Mouse (Mus musculus) v-Abl transformed pro-B cells (cell line): Measurements from ENCODE around the gene Polr3b.

Source experiments
- in situ Hi-C, 2 experiments: fragments of 400-800 bp; cut with MboI; formaldehyde crosslinking; loops; one replicate each; pipeline ENCODE4 v1.15.1; 2025; ENCODE audit not compliant: unreplicated experiment in 2 of 2

The Polr3b gene

DNA sequence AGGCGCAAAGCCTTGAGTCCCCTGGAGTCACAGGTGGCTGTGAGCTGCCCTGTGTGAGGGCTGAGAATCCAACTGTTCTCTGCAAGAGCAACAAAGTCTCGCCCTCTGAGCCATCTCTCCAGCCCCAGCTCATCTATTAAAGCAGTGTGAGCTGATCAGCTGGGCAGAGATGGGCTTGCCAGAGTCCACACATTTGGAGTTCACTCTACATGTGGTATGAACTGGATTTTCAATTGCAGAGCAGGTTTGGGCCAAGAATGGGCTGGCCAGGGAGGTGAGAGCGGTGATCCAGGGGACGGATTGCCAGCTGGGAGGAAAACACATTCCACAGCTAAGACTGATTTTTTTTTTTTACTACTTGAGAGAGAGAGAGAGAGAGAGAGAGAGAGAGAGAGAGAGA, 34.5 kb downstream of the Polr3b start:
- in situ Hi-C loops: no loop called here

DNA sequence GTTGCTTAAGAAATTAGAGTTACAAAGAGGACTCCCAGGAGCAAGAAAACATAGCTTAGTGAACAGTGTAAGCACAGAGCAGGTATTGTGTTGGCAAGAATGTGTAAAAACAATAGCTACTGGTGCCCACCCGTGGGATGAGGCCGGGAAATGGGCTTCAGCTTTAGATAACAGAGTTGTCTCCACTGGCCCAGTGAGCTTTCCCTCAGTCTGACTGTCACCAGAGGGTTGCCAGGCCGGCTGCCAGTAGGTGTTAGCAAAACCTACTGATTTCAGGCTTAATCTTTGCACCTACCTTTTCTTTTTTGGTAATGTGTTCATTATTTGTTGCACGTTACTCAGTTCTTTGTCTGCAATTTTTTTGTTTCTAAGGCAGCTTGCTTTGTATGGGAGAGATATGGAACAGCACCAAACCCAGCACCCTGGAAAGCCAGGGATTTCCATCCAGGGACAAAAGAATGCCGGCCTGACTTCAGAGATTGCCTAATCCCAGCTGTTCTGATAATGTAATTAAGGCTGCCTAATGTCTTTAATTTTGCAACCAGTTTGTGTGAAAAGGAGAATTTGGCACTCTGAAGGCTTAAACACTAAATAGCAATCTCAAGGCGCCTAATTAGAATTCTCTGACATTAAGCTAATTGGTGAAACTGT, 35.5 kb downstream of the Polr3b start:
- in situ Hi-C loops: no loop called here

DNA sequence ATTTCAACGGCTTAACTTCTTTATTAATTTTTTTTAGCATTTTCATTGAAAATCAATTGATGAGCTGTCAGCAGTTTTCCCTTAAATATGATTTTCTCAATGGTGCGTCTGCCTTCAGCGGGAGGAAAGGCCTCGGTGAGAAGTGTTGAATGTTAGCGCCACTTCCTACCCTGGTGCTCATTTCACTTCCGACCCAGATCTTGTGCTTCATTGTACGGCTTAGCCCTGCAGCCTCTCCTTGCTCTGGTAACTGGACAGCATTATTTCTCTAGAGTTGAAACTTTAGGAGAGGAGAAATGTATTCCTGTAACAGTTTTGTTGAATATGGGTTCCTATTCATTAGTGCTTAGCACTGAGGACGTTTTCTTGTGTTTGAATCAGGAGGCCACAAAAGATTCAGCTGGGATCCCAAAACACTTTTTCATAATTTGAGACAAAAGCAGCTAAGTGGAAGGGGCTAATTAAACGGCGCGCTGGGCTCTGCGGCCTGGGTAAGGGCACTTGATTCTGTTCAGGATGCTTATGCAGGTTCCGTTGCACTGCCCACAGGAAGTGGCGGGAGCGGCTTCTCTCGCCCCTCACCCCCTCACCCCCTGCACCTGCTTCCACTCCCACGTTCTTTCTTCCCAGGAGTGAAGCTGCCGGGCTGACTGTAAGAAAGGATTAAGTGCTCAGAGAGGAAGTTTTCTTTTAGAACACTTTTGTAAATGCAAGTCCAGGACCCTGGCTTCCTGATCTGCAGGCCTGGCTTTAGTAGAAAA, 36.2 kb downstream of the Polr3b start:
- in situ Hi-C loops: no loop called here

DNA sequence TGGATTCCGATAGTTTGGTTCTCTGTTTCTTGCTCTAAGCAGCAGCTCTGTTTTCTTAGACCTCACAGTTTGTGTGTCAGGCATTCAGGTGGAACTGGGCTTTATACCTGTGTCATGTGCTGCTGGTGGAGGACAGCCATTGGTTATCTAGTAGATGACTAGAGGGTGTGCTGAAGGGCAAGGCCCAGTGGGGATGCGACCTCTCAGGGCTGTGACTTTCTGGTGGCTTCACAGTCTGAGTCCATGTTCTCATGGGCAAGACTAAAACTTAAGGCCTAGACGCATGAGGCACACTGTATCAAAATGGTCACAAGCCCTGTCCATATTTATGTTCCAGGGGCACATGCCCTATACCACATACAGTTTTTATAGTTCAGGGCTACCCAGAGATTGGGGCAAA, 37.2 kb downstream of the Polr3b start:
- in situ Hi-C loops: no loop called here

DNA sequence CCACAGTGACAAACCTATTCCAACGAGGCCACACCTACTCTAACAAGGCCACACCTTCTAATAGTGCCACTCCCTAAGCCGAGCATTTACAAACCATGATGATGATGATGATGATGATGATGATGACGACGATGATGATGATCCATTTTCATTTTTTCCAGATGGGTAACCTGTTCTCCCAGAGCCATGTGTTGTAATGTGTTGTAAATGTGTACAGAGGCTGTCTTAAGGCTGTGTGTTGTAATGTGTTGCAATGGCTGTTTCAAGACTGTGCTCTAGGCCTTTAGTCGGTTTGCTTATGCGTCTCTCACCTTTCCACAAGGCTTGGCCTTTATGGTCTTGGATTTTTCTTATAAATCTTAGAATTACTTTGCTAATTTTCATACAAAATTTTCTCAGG, 40.0 kb downstream of the Polr3b start:
- in situ Hi-C loops: no loop called here

DNA sequence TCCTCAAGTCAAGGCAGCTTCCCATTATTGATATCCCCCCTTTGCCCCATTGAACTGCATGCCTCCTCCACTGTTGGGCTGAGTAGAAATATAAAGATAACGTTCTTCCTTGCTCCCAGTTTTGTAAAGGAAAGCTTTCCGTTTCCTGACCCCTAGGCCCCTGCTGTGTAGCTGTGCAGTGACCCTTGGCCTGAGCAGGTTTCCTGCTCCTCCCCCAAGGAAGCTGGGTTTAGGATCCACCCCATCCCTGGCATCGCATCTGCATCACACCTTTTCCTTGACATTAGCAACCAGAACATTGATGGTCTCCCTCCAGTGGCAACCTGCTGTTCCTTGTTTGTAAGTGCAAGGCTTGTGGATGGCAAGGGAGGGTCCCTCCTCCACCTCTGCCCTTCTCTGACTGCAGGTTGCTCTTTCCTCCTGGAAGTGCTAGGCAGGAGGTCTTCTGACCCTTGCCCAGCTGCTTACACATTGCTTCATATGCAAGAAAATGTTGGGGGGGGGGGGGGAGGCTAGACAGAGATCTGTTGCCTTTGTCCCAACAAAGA, 43.7 kb downstream of the Polr3b start:
- in situ Hi-C loops: no loop called here

DNA sequence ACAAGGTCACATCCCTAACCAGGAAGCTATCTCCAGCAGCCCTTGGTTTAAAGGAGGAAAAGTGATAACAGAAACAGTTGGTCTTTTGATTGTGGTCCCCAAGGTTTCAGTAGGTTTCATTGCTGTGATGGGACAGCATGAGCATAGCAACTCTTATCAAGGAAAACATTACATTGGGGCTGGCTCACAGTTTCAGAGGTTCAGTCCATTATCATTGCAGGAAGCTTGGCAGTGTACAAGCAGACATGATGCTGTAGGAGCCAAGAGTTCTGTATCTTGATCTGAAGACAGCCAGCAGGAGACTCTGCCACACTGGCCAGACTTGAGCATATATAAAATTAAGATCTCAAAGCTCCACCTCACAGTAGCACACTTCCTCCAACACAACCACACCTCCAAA, 53.6 kb downstream of the Polr3b start:
- in situ Hi-C loops: no loop called here

DNA sequence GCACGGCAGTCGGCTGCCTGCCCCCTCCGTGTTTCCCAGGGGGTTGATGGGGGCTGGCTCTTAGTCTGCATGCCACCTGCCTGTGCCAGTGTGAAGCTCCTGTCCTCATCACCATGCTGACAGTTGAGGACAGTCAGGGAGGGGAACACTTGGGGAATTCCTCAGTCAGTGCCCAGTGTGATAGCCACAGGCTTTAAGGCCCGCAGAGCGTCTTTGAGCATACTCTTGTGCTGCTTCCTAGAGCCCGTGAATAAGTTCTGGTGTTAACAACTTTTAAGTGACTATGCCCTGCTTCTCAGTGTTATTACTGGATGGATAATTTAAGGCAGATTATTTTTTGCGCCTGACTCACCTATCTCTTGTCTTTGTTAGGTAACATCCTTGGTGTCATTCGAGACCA, 54.4 kb downstream of the Polr3b start:
- in situ Hi-C loops: no loop called here

DNA sequence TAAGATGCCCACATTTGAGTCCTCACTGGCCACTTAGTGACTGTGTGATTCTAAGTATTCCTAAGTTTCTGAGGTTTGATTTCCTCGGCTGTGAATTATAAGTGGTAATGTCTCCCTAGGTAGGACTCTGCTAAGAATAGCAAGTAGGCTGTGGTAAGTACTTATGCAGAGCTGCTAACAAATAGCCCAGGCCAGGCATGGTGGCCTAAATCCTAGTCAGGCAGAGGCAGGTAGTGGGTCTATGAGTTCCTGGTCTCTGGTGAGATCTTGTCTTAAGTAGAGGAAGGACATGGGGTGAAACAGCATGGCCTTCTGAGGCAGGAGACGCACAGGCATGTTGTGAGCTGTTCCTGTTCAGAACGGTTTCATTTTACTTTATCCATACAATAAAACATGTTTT, 55.8 kb downstream of the Polr3b start:
- in situ Hi-C loops: no loop called here

DNA sequence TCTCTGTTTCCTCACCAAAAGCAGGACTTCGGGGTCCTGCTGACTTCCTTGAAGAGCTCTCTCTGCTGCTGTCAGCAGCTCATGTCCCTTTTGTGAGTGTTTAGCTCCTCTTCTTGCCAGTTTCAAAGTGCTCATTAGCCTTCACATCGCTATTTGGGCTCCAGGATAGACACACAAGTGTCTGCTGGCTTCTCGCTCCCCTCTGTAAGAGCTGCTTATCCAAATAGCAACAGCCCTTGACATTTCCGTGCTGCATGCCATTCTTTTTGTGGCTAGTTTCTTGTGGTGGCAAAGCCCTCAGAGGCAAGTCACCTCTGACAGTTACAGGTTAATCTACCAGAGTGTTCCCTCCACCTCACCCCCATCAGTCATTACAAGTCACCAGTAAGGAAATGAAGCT, 56.3 kb downstream of the Polr3b start:
- in situ Hi-C loops: no loop called here

DNA sequence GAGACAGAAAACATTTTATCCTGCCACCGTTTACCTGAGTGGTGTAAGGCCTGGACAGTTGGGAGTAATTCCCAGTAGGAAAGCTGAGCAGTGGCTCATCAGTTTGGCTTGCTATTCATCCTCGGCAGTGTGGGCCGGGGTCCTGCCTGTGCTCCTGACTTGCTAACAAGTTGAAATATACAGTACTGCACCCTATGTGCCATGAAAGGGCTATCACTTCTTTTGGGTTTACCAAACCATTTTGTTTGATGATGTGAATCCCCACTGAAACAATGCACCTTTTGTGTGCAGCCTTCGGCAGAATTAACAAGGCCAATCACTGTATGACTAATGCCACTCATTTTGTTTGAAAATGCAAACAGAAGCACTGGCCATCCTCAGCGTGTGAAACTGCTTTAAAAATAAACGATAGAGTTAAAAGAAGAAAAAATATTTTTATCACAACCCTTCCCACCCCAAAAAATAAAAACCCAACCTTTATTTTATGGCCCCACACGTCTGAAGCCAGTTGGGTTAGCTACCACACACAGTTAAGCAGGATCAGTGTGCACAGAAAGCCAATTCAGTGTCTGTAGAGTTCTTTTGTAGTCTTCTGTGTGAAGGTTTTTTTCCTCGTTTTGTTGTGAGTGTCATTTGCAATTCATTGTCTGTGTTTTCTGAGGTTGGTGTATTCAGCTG, 63.5 kb downstream of the Polr3b start:
- in situ Hi-C loops: no loop called here

DNA sequence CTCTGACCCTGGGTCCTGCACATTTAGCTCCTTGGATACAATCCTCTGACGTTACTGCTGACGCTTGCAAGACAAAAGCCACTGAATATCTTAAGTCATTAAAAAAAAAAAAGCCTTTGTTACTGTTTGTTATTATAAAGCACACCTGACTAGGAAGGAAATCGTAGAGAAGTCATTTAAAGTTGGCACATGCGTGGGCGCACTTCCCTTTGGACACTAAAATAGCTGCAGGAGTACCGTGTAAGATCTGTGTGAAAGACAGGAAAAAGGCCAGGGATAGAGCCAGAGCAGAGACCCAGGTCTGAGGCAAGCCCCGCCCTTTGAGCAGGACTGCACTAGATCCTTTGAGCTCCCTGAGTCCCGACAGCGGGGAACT, 64.0 kb downstream of the Polr3b start:
- in situ Hi-C loops: no loop called here

DNA sequence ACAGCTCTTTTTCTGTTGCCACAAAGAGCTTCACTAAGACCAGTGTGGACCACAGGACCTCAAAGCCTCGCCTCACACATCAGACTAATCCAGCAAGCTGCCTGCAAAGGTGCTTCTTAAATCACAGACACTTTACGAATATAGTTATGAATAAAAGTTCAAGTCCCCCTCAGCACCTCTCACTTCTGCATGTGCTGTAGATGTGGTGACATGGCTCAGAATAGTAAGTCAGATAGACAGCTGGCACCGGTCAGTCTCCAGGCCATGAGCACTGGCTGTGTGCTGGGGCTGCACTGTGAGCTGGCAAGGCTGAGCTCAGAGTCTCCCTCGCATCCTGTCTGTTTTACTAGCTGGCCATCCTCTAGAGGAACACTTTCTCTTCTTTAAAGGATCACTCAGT, 64.6 kb downstream of the Polr3b start:
- in situ Hi-C loops: no loop called here

DNA sequence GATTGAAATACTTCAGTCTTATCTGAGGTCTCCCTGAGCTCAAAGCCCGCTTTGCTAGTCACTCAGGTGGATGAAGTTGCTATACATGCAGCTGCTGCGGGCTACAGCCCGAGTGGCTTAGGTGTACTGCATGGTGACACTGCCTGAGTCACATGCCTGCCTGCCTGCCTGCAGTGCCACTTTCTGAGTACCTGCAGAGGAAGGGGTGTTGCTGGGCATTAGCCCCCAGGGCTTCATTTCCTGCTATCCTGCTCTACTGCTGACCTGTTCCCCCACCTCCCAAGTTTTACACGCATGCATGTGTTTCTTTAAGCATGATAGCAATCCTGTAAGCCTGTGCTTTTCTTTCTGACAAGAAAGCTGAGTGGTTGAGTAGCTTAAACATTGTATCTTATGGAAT, 65.6 kb downstream of the Polr3b start:
- in situ Hi-C loops: no loop called here

DNA sequence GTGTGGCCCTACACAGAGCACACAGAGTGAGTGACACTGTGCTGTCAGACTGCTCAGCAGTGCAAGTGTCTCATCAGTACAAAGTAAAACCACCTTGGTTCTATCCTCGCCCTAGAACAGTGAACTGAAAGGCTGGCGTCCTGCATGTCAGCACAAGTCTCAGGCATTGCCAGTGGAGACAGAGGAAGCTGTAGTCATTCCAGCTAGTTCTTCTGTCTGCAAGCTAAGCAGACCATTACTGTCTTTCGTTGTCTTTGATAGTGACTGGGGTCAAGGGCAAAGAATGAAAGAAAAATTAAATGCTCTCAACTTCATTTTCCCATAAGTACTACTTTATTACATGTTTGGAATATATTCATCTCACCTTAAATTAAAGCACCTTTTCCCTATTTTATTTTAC, 67.8 kb downstream of the Polr3b start:
- in situ Hi-C loops: no loop called here

DNA sequence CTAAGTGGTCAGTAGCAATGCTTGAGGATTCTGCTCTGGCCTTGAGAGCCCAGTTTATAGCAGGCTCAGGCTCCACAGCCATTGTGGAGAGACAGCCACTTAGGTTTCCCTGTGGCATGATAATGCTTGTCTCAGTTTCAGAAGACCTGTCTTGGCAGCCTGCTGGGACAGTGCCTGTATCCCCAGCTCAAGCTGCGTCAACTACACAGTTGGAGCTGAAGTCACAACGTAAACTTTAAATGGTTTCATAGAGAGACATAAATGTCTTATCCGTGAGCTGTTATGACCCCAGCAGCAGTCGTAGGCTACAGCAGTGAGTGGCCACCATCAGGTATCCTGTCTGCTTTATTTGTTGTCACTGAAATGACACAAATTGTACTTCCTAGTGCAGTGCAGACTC, 68.7 kb downstream of the Polr3b start:
- in situ Hi-C loops: no loop called here

DNA sequence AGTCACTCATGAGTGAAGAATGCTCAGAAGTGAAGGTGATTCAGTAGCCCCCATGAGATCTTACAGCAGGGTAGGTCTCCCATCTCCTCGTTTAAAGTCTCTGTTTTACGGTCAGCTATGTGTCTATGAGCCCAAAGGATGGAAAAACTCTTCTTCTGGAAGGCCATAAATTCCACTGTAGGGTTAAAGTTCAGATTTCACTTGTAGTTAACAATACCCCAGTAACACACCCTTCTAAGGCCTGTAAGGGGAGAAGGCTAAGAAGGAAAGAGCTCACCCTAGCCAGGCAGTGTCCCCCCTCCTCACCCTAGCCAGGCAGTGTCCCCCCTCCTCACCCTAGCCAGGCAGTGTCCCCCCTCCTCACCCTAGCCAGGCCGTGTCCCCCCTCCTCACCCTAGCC, 69.6 kb downstream of the Polr3b start:
- in situ Hi-C loops: no loop called here

DNA sequence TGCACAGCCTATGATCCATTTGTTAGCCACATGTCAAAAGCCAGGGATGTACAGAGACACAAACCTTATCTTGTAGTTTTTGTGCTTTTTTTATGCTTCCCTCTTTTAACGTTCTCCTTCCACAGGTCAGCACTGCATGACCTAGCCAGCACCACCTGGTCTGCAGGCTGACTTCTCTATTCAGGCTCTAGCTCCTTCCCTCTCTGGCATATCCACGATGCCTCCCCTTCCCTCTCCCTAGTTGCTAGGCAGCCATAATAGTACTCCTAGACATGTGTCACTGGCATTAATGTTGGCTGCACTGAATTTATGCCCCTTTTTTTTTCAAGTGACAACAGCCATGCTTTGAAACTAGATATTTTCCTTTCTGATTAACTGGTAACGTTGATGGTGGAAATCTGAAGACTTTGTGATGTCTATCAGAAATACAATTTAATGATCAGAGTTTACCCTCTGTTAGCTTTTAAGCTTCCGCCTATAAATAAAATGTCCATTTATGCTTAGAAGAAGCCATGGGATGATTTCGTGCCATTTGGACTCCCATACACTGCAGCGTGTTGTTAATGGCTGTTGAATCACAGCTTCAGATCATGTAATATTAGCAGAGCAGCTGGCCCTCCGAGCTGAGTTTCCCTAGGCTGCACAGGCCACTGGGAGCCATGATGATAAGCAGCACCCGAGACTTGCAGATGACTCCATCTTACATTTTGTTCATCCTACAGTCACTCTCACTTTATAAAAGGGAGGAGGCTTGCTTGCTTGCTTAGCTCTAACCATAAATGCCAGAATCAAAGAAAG, 71.9 kb downstream of the Polr3b start:
- in situ Hi-C loops: no loop called here

DNA sequence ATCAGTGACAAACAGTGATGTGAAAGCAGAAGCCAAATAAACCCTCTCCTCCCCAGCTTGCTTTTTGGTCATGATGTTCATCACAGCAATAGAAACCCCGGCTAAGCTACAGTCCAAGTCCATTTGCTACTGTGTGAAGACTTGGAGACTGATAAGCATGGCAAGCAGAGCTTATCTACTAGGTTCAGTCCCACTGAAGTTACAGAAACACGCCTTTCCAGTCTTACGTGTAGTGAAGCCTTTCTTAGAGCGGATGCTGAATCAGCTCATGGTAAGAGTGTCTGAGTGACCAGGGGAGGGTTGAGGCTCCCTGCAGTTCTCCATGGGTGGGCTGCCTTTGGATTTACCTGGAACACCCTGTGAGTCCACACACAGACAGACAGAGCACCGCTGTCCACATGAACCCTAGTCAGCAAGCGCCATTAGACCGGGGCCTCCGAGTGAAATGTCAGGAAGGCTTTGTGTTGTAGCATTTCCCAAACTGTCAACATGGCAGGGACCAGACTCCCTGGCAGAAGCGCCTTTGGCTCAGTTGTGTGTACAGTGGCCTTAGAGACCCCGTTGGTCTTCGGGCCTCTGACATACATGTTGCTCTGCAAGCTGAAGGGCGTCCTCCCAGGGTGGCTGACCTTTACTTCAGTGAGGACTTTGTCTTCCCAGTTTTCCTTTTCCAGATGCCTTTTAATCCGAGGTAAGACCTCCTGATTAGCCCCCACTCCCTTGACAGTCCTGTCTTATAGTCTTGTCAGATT, 78.3 kb downstream of the Polr3b start:
- in situ Hi-C loops: no loop called here

DNA sequence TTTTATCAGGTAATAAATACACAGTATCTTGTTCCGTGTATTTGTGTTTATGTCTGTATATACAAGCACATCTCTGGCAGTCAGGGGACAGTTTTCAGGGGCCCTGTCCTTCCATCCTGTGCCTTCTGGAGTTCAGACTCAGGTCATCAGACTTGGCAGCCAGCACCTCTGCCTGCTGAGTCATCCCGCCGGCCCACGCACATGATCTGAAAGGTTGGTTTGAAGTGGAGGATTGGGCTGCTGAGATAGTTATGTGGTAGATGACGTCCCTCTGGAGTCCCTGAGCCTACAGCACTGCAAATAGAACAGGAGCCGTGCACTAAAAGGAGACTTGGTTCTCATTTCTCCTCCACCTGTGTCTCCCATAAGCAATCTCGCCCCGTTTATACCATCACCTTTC, 79.0 kb downstream of the Polr3b start:
- in situ Hi-C loops: no loop called here
